Mouse (Mus musculus) adrenal gland, postnatal 25 days (tissue): ENCODE data around the gene Pglyrp2. TPM values are rescaled to one million over a fixed set of nuclear protein-coding genes. Genes with fewer than 3 reads are reported as not detected.

ENCODE experiments used
- DNase-seq: peaks from one replicate; pipeline ENCODE4 v3.0.0; 2021; ENCODE audit warnings: mixed read lengths
- total RNA-seq: library from RNA; stranded (reverse); gene quantifications from 2 replicates; pipeline ENCODE4 v1.2.3, GENCODE M21; 2021

Gene Pglyrp2
- total RNA-seq, 1 experiment from 2014 or later, result 0.12 TPM

DNA sequence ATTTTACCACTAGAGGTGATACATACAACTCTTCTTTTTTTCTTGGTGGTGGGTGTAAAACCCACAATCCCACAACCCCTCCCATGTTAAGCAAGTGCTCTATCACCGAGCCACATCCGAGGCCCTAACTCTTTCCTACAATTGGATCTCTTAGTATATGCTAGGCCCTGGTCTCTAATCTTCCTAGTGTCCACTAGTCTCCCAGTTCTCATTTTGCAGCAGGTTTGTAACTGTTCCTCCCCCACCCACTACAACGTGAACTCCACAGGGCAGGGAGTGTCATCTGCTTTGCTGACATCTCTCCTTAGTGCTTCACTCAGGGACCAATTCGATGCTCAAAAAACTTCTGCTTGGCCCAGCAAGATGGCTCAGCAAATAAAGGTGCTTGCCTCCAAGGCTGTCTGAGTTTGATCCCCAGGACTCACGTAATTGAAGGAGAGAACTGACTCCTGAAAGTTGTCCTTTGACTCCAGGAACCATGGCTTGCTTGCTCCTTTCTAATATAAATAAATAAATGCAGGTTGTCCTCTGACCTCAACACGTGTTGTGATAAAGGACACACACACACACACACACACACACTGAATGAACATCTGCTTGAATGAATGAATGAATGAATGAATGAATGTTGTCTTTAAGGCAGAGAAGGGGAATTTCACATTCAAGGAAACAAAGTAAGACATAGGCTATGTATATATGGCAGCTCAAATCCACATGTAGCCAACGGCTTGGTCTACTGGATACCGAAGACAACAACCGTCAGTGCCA lies 21.8 kb downstream of the Pglyrp2 start:
- no peak for DNase-seq

DNA sequence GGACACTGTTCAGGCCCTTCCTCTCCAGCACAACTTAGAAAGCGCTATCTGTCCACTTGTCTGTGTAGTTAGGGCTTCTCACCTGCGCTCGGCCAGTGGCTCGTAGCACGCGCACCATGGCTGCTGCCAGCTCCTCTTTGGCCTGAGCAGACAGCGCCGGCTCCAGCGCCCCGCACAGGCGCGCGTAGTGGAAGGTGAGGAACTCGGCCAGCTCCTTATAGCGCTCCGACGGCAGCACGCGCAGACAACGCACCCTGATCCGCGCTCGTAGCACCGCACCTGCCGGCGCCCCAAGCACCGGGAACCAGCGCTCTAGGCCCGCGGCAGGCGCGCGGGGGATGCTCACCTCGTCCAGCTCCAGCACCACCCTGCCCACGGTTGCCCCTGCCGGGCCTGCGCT lies 27.7 kb downstream of the Pglyrp2 start:
- no peak for DNase-seq

GRCm38 (mm10) chr17:32393944-32394343 lies 30.0 kb downstream of the Pglyrp2 start:
- peak; percentile 38 for DNase-seq

DNA sequence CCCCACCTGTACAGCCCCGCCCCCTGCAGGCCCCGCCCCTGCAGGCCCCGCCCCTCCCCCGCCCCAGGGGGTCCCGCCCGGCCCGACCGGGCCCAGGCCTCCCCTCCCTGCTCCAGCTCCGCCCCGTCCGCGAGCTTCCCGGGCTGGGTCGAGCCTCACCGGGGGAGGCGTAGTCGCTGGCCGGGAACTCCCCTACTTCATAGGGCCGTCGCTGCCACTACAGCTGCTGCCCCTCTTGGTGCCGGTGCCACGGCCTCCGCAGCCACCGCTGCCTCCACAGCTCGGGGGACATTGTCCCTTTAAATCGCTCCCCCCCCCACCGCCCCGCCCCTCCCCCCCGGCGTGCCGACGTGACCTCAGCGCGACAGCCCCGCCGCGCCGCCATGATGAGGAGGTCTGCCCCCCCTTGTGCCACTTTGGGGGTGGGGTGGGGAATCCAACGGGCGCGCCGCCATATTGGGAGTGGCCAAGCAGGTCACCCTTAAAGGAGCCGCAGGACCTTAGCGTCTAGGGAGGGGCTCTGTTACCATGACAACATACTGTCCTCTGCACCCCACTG lies 34.8 kb downstream of the Pglyrp2 start, which contains the start of gene Wiz:
Gene Wiz, minus strand, starts transcription at position 339 of the 559 bp plus-strand sequence.
- DNase-seq, result peak; percentile 96

DNA sequence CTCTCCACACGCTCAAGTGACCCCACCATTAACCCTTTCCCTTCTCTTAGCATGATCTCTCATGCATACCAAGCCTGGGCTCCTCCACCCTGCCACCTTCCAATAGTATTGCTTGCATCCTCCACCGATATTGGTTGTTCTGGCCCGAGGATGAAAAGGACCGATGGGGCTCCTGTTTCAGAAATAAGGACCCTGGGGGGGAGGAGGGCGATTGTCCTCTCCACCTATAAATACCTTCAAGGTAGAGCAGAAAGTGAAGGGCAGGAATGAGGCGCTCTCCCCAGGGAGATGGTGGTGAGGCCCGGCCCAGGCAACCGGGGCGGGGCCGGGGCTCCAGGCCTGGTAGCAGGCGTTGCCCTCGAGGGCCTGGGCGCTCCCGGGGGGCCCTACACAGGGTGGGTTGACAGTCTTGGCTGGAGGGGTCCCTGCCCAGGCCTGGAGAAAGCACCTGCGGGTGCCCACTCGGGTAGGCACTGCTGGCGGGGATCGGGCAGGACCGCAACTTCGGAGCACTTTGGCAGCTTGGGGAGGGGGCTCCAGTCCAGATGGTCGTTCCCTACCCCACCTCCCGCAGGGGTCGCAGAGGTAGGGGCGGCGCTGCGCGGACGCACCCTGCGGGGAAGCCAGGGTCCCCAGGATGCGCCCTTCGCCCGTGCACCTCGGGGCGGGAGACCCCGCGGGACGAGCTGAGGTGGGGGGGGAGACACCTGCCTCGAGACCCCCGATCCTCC lies 35.4 kb downstream of the Pglyrp2 start:
- peak; percentile 51 for DNase-seq

DNA sequence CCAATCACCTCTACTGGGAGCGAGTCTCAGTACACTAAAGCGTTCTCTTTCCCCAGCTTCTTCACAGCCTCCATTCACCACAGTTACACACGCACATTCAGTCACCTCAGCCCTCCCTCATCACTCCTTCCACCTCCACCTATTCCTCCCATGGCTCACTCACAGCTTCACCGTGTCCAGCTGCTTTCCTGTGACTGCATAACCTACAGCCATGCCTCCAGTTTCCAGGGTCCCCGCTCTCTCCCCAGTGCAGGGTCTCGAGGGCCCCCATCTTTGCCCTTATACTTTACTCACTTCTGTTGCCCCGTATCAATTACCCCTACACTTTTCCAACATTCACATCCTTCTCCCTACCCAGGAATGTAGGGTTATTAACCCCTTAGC lies 36.0 kb downstream of the Pglyrp2 start:
- no peak for DNase-seq

DNA sequence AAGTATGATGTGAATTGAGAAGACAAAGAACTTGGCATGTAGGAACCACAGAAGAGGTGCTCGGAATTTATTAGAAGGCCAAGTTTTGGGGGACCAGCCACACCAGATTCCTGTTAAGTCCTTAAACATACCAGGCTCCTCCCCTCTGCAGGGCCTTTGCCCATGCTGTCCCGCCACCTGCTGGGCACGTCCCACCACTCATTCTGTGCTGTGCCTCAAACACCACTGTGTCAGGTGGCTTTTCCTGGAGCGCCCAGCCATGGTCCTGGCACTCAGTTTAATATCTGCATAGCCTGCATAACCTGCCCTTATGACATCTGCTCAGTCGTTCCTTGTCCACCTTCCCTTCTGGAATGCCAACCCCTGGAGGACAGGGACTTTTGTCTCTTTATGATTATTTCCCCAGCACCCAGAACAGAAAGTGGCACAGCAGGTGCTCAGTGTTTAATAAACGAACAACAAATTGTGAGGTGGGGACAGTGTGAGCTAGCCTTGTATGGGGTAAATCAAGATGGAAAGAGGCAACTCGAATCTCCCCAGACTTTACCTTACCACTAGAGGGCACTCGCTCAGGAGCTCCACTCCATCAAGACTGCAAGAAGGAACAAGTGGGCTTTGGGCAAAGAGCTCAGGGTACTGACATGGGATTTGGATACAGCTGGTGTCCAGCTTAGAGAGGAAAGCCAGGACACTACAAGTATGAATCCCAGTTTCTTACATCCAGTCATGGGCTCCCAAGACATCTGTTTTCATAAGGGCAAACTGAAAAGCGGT lies 37.1 kb downstream of the Pglyrp2 start:
- no peak for DNase-seq

GRCm38 (mm10) chr17:32383661-32384060 lies 40.3 kb downstream of the Pglyrp2 start:
- DNase-seq, result no peak

GRCm38 (mm10) chr17:32382576-32382975 lies 41.4 kb downstream of the Pglyrp2 start:
- DNase-seq, result peak; percentile 53

GRCm38 (mm10) chr17:32378786-32379185 lies 45.2 kb downstream of the Pglyrp2 start:
- no peak for DNase-seq

- DNase-seq, result no peak
Observed at GRCm38 (mm10) chr17:32377137-32377536, 46.8 kb downstream of the Pglyrp2 start.

- no peak for DNase-seq
Observed at GRCm38 (mm10) chr17:32376475-32376874, 47.5 kb downstream of the Pglyrp2 start.

- DNase-seq, result no peak
Observed at GRCm38 (mm10) chr17:32368991-32369578, 54.9 kb downstream of the Pglyrp2 start.

GRCm38 (mm10) chr17:32367706-32368105 lies 56.3 kb downstream of the Pglyrp2 start:
- DNase-seq, result no peak

DNA sequence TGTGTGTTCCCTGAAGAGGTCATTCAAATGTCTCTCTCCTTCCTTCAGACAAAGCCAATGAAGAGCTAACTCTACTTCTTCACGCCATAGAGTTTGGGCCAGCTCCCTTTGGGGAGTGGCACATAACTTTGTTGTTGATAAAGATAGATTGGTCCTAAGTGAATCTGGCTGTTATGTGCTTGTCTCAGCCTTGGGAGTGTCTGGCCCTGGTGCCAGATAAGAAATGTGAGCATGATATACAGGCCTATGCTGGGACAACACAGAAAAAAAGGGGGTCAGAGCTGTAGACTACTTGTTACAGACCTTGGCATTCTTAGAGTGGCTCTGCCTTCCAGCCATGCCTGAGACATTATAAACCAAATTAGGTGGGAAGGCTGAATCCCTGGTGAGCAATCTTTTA lies 58.7 kb downstream of the Pglyrp2 start:
- DNase-seq, result no peak

DNA sequence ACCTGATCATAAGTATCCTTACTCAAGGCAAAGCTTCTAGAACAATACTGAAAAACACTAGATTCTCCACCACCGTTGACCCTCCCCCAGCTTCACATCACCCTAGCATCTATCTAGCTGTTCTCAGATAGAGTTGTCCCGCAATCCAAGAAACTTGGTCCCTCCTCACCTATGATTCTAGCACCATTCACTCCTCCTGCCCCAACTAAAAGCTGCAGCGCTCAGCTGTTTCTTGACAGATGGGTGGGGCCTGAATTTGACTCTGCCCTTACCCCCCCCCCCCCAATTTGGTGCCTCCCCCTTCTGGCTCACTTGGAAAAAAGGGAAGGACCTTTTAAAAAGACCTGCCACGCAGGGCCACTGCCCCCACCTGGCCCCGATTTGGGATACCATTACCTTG lies 59.1 kb downstream of the Pglyrp2 start:
- DNase-seq, result no peak

DNA sequence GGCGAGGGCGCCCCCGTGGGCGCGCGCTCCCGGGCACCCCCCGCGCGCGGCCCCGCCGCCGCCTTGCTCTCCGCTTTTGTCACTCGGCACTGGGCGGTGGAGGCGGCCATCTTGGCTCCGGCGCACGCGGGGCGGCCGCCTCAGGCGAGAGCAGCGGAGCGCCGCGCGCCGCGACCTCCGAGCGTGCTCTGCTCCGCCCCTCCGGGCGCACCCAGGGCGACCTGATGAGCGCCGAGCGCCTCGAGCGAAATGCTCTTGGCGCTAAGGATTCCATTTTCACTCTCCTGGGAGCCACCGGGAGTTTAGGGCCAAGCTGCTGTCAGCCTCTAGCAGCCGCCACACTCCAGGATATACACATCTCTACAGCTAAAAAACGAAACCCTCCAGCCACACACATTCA lies 59.6 kb downstream of the Pglyrp2 start:
- DNase-seq, result peak; percentile 89

DNA sequence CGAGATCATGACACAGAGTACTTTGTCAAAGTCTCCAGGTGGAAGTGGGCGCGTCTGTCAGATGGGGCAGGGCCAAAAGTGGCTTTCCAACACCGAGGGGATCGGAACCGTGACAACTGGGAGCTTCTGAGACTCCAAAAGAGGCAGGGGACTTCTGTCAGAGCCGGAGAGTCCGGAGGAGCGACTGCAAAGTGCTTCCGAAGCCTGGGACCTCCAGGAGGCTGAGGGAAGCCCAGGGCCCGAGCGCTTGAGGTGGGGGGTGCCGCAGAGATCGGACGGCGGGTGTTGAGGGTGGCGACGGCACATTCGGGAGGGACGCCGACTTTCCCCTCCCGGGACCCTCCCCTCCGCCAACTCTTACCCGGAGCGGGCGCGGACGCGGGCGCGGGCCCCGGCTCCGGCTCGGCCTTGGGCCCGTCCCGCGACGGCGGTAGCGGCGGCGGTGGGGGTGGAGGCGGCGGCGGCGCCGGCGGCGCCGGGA lies 60.1 kb downstream of the Pglyrp2 start:
- DNase-seq, result no peak

GRCm38 (mm10) chr17:32362686-32363085 lies 61.3 kb downstream of the Pglyrp2 start:
- DNase-seq, result no peak
